Mouse (Mus musculus): ENCODE measurements around the gene Mien1. TPM values are rescaled to one million over a fixed set of nuclear protein-coding genes. Genes with fewer than 3 reads are reported as not detected.

Mien1 gene
- polyA plus RNA-seq (2015; fragmentation: Nextera tagmentation; extraction: Ambion mirVana): 208 and 237 TPM in 2 replicates

- peak; percentile 92 for ATAC-seq
- H3K36me3 ChIP-seq (ENCODE audit: poor library complexity, severe bottlenecking): peaks cover 36% of the 10 kb centered on the region
- no peaks in the 10 kb centered on the region for H3K9me3 ChIP-seq (replicated peaks)
- H3K9ac ChIP-seq: peak within 1 kb of the TSS; percentile 76
- 0 out of 2 replicates have a peak, but pooled peaks cover 3% of the 10 kb centered on the region for H3K27me3 ChIP-seq
- WGBS: 2% methylated on average over 43 of the region's 43 CpGs
- H3K4me2 ChIP-seq: peak within 1 kb of the TSS; percentile 88
- H3K4me1 ChIP-seq: peaks cover 10% of the 10 kb centered on the region
- peak within 1 kb of the TSS; percentile 61 for H3K27ac ChIP-seq
- H3K4me3 ChIP-seq: peak within 1 kb of the TSS; percentile 76
These were observed at the start of gene Mien1 for GRCm38 (mm10) chr11:98438331-98439158. Mien1 (minus strand) TSS chr11:98438991.

DNA sequence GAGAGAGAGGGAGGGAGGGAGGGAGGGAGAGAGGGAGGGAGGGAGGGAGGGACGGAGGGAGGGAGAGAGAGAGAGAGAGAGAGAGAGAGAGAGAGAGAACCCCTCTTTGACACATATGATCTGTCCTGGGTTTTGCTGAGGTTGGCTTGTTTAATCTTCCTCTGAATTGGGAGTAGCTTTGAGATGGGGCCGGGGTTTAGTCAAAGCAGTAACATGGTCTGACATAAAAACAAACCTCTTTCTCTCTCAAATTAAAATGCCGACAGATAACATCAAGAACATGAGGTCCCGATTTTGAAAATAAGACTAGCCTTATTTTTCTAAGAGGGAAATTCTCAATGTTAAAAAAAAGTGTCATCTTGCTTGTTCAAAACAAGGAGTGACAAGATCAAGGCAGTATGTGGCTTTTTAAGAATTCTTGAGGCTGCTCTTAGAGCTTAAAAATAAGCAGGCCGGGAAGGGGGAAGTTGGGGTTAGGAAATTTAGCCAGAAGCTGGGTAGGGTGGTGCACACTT lies 48.8 kb upstream of the Mien1 start:
- H3K36me3 ChIP-seq (ENCODE audit: poor library complexity, severe bottlenecking): no peaks in the 10 kb centered on the region
- H3K4me1 ChIP-seq: peaks cover 5% of the 10 kb centered on the region; the same call in 1 of the 2 replicates
- no peak overlapping the region for H3K27ac ChIP-seq
- no peak overlapping the region for H3K9ac ChIP-seq
- WGBS: 83% methylated on average over 5 of the region's 5 CpGs
- ATAC-seq: no peak
- H3K4me2 ChIP-seq: no peak overlapping the region
- no peak overlapping the region for H3K4me3 ChIP-seq
- no peaks in the 10 kb centered on the region for H3K9me3 ChIP-seq (replicated peaks)
- H3K27me3 ChIP-seq: peaks cover 11% of the 10 kb centered on the region; the same call in 1 of the 2 replicates

DNA sequence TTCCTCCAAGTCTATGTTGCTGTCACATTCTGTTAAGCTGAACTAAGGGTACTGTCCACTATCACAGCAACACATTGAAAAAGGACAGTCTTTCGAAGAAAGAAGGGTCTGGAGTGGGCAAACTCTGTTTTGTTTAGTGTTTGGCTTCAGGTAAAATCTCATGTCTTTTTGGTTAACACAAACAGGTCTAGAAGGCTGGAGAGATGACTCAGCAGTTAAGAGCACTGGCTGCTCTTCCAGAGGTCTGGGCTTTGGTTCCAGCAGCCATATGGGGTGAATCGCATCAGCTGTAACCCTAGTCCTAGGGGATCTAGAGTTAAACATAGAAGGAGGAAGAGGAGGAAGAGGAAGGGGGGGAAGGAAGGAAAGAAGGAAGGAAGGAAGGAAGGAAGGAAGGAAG lies 47.0 kb upstream of the Mien1 start:
- Histone ChIP-seq H3K9me3 (replicated peaks) (no peaks in the 10 kb centered on the region), H3K27me3 (peaks cover 4% of the 10 kb centered on the region; the same call in 1 of the 2 replicates), H3K27ac (no peak overlapping the region), H3K4me2 (no peak overlapping the region), H3K4me3 (no peak overlapping the region), H3K4me1 (peaks cover 5% of the 10 kb centered on the region; the same call in 1 of the 2 replicates), H3K36me3 (ENCODE audit: poor library complexity, severe bottlenecking) (no peaks in the 10 kb centered on the region), H3K9ac (no peak overlapping the region)
- ATAC-seq: no peak
- WGBS: 87% methylated on average over 2 of the region's 2 CpGs

DNA sequence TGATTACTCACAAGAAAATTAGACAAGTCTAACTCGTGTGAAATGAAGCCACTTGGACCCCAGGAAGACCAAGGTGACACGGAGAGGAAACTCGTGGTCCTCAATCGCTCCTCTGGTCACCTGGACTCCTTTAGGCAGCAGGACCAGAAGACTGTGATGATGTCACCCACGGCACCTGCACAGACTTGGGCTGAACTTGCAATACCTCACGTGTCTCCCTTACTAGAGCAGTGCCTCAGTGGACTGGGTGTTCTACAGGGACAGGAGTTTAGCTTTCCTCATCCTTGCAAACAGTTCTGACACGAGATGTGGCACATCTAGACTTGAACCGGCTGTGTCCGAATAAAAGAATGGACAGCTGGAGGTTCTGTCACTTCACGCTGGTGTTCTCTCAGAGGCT lies 43.3 kb upstream of the Mien1 start:
- WGBS: 82% methylated on average over 10 of the region's 10 CpGs
- no peaks in the 10 kb centered on the region for H3K9me3 ChIP-seq (replicated peaks)
- H3K4me1 ChIP-seq: no peaks in the 10 kb centered on the region
- no peak overlapping the region for H3K27ac ChIP-seq
- H3K4me2 ChIP-seq: no peak overlapping the region
- H3K36me3 ChIP-seq (ENCODE audit: poor library complexity, severe bottlenecking): no peaks in the 10 kb centered on the region
- H3K27me3 ChIP-seq: peaks cover 4% of the 10 kb centered on the region; the same call in 1 of the 2 replicates
- no peak overlapping the region for H3K9ac ChIP-seq
- H3K4me3 ChIP-seq: no peak overlapping the region
- ATAC-seq: no peak

DNA sequence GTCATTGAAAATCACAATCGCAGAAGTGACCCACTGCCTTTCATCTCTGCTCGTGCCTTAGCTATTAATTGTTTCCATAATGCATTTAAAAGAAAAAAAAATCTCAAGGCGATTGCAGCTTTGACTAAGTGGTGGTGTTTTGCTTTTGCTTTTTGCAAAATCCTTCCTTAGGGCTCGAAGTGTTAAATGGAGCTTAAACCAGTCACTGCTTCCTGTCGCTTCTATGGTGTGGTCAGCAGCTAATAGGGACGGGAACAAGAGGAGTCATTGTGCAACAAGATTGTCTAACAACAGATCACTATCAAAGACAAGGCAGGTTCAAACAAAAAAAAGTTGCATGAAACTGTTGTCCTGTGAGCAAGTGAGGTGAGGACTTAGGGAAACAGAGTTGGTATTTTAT lies 42.4 kb upstream of the Mien1 start:
- WGBS: 58% methylated on average over 6 of the region's 6 CpGs

DNA sequence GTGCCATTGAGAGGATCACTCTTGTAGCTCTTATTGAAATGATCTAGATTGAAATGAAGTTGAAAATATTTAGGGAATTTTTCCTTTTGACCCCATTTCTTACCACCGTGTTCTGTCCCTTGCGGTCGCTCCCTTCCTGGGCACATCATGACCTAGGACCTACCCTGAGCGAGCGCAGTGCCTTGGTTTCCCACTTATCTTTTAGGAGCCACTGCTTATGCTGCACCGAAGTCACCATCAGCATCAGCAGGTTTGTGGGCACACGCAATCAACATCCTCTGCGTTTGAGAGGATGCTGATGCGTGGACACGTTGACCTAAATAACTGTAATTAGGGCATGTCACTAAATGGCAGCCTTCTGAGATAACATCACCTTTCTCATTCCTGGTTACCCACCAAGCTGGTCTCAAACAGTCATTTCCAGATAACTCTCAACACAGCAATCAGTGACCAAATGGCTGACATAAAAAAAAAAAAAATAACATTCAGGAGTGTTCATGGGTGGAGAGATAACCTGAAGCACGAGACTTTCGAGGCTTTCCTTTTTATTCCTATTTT lies 41.2 kb upstream of the Mien1 start:
- Histone ChIP-seq H3K9ac (no peak overlapping the region), H3K27ac (no peak overlapping the region), H3K9me3 (replicated peaks) (no peaks in the 10 kb centered on the region), H3K4me1 (no peaks in the 10 kb centered on the region), H3K36me3 (ENCODE audit: poor library complexity, severe bottlenecking) (no peaks in the 10 kb centered on the region), H3K4me2 (no peak overlapping the region), H3K4me3 (no peak overlapping the region), H3K27me3 (no peaks in the 10 kb centered on the region)
- 91% methylated on average over 12 of the region's 12 CpGs for WGBS
- no peak for ATAC-seq

More for the DNA sequence above, 42.4 kb upstream of the Mien1 start:
- no peak overlapping the region for H3K4me3 ChIP-seq
- no peak overlapping the region for H3K27ac ChIP-seq
- no peak for ATAC-seq
- no peaks in the 10 kb centered on the region for H3K36me3 ChIP-seq (ENCODE audit: poor library complexity, severe bottlenecking)
- no peaks in the 10 kb centered on the region for H3K9me3 ChIP-seq (replicated peaks)
- H3K9ac ChIP-seq: no peak overlapping the region
- no peak overlapping the region for H3K4me2 ChIP-seq
- H3K4me1 ChIP-seq: no peaks in the 10 kb centered on the region
- peaks cover 4% of the 10 kb centered on the region; the same call in 1 of the 2 replicates for H3K27me3 ChIP-seq

DNA sequence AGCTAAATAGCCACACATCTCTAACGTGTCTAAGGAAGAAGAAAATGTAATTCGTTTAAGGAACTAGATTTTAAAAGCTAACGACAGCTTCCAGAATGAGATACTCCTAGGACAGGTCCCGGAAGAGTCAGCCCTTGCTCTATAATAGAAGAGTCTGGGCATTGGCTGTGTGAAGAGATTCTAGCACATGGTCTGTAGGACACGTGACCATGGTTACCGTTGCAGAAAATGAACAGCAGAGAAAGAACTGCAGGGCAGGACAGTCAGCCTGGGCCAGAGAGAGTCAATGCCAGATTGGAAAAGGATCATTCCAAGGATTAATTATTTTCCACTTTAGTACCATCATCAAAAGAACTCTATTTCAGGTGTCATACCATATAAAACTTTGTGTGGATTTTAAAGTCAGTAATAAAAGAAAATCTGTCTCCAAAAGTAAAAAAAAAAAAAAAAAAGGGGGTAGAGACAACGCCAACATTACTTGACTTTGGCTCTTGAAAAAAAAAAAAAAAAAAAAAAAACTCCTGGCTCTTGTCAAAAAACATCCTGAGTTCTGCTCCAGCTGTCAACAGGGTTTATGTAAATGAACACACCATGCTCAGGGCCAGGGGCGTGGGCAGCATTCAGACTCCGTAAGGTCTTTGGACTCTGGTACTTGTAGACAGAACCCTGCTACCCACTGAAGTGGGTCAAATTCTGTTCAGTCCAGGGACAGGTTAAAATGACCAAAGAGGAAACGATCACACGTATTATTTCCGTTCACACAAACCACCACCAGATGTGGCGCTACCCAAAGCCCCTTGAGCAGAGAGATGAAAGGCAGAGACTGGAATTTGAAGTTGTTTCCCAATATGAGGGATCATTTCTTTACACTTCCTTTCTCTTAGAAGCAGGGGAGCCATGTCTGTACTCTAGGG lies 40.5 kb upstream of the Mien1 start:
- no peaks in the 10 kb centered on the region for H3K27me3 ChIP-seq
- no peaks in the 10 kb centered on the region for H3K4me1 ChIP-seq
- H3K9ac ChIP-seq: no peak overlapping the region
- H3K36me3 ChIP-seq (ENCODE audit: poor library complexity, severe bottlenecking): no peaks in the 10 kb centered on the region
- H3K9me3 ChIP-seq (replicated peaks): no peaks in the 10 kb centered on the region
- no peak overlapping the region for H3K27ac ChIP-seq
- H3K4me2 ChIP-seq: no peak overlapping the region
- no peak overlapping the region for H3K4me3 ChIP-seq
- no peak for ATAC-seq
- 85% methylated on average over 13 of the region's 13 CpGs for WGBS

DNA sequence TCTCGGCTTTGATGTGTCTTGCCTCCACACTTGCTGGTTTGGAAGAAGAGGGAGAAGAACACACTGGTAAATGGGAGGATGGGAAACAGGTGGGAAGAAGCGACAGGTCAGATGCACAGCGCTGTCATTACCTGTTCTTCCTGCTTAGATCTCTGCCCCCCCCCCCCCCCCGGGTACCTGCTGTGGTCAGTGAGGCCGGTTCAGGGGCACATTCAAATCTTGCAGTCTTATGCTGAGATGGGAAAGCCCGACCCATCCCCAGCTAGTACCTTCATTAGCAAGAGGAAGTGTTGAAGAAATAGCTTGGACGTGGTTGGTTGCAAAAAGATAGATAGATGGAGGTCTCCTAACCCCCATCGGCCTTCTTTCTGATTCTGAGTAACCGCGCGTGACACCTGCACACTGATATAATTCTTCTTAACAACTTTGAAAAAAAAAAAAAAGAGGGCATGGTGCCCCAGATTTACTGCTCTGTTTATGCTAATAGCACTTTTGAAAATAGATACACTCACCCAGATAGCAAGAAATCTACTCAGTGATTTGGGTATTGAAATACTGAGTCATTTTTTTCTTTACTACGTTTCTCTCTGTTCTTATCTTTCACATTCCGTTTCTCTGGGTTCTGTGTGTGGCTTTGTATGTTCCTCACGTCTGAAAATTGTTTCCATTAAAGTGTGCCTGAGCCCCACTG lies 38.4 kb upstream of the Mien1 start:
- no peak overlapping the region for H3K4me3 ChIP-seq
- no peaks in the 10 kb centered on the region for H3K27me3 ChIP-seq
- H3K9ac ChIP-seq: no peak overlapping the region
- peaks cover 4% of the 10 kb centered on the region; the same call in 1 of the 2 replicates for H3K4me1 ChIP-seq
- no peak overlapping the region for H3K27ac ChIP-seq
- ATAC-seq: no peak
- no peak overlapping the region for H3K4me2 ChIP-seq
- no peaks in the 10 kb centered on the region for H3K36me3 ChIP-seq (ENCODE audit: poor library complexity, severe bottlenecking)
- no peaks in the 10 kb centered on the region for H3K9me3 ChIP-seq (replicated peaks)
- WGBS: 78% methylated on average over 14 of the region's 14 CpGs

- Histone ChIP-seq H3K27ac (no peak overlapping the region), H3K4me3 (no peak overlapping the region), H3K36me3 (ENCODE audit: poor library complexity, severe bottlenecking) (no peaks in the 10 kb centered on the region), H3K9ac (no peak overlapping the region), H3K4me1 (peaks cover 4% of the 10 kb centered on the region; the same call in 1 of the 2 replicates), H3K4me2 (no peak overlapping the region), H3K27me3 (no peaks in the 10 kb centered on the region), H3K9me3 (replicated peaks) (no peaks in the 10 kb centered on the region)
- WGBS: 93% methylated on average over 4 of the region's 4 CpGs
- ATAC-seq: no peak
These were observed 37.6 kb upstream of the Mien1 start for GRCm38 (mm10) chr11:98476434-98476807.

DNA sequence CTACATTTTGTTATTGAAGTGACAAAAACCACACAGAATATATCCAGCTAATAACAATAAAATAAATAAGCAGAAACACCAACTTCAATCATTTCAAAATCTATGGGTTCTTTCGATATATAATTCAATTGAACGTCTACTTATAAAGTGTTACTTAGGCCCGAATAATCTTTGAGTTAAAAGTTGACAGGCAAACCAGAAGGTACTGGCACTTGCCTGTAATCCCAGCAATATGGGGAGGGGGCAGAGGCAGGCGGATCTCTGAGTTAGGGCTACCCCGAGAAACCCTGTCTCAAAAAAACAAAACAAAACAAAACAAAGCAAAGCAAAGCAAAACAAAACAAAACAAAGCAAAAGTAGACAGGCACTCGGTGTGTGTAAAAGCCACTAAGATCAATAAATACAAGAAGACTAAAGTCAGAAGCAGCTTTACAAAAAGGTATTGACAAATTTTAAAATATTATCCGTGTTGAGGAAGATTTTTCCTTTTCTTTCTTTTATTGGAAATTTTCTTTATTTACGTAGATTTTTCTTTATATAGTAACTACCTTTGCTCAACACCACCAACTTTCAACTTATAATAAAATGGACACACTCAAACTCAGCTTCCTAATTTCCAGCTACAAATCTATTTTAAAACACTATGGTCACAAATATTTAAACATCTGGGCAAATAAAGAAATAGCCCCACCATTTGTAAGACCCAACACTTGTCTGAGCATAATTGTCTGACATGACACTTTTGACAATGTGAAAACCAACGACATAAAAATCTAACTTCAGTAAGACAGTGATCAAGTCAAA lies 37.0 kb upstream of the Mien1 start:
- H3K4me1 ChIP-seq: peaks cover 4% of the 10 kb centered on the region; the same call in 1 of the 2 replicates
- H3K27ac ChIP-seq: no peak overlapping the region
- no peaks in the 10 kb centered on the region for H3K9me3 ChIP-seq (replicated peaks)
- 88% methylated on average over 9 of the region's 9 CpGs for WGBS
- no peak overlapping the region for H3K9ac ChIP-seq
- no peaks in the 10 kb centered on the region for H3K36me3 ChIP-seq (ENCODE audit: poor library complexity, severe bottlenecking)
- no peaks in the 10 kb centered on the region for H3K27me3 ChIP-seq
- no peak for ATAC-seq
- H3K4me2 ChIP-seq: no peak overlapping the region
- no peak overlapping the region for H3K4me3 ChIP-seq

GRCm38 (mm10) chr11:98474967-98475366 lies 36.2 kb upstream of the Mien1 start:
- H3K4me2 ChIP-seq: no peak overlapping the region
- no peak for ATAC-seq

More at GRCm38 (mm10) chr11:98474967-98475366, 36.2 kb upstream of the Mien1 start:
- no peaks in the 10 kb centered on the region for H3K9me3 ChIP-seq (replicated peaks)
- H3K9ac ChIP-seq: no peak overlapping the region
- H3K4me1 ChIP-seq: peaks cover 4% of the 10 kb centered on the region; the same call in 1 of the 2 replicates
- WGBS: 89% methylated on average over 11 of the region's 11 CpGs
- H3K4me3 ChIP-seq: no peak overlapping the region
- no peak overlapping the region for H3K27ac ChIP-seq
- no peaks in the 10 kb centered on the region for H3K27me3 ChIP-seq
- no peaks in the 10 kb centered on the region for H3K36me3 ChIP-seq (ENCODE audit: poor library complexity, severe bottlenecking)
